Comparison of ENCODE assay signal across 8 mouse cellular contexts in the genomic region with DNA sequence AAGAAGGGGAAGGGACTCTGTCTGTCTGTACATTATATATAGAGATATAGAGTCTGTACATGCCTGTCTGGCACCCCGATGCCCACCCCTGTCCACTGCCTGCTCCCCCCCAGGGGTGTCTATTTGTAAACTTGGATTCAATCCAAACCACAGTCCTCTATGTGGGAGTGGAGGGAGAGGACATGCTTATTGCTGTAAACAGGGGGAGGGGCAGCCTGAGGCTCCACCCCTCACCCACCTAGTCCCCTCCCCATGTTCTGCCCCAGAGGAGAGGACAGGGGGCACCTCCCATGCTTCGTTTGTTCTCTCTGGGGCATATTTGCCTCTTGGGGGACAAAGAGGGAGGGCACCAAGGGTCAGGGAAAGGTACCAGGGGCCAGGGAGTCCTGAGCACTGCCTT. TPM values are rescaled to one million over a fixed set of nuclear protein-coding genes. Genes with fewer than 3 reads are reported as not detected.
A peak's percentile ranks its signal among the peaks of the same experiment; 100 is the strongest.
DNase-seq lines count a peak whose midpoint lies in the region; ATAC-seq and TF ChIP-seq lines count a peak whose summit lies in the region.

No protein-coding gene starts in this region.

- H3K9ac ChIP-seq in liver, embryonic 12.5 days, result no peak overlapping the region
- H3K9ac ChIP-seq in stomach, postnatal 0 days (ENCODE audit: low read length), result no peak overlapping the region; the same call in 1 of the 2 replicates

- intact Hi-C loops in left cerebral cortex, postnatal 25 days (cut with DNase I), result loop anchor here (5.0 to 10.0 kb wide), 2 partner anchors 360 to 543 kb away; partner anchors contain the start of genes Ash1l and Dap3

- no peak for TF ChIP-seq CTCF in lung, adult 2 months (IDR thresholded peaks at IDR 0.05; ENCODE audit: insufficient read depth, low read length)
- TF ChIP-seq CTCF in stomach, postnatal 0 days (IDR thresholded peaks at IDR 0.05; ENCODE audit: low read depth), result no peak

- DNase-seq in cerebellum, adult 11-12 months, result peak; percentile 22
- DNase-seq in cerebellum, postnatal 25 days, result no peak
- DNase-seq in liver, result no peak
- peak; percentile 57 for DNase-seq in lung, adult 2 months
- no peak for DNase-seq in stomach, postnatal 0 days (ENCODE audit: low spot score)
- DNase-seq in adrenal gland, adult (ENCODE audit: inconsistent age in 2 of 2, low spot score in 1 of 2), result no peak
- DNase-seq in left cerebral cortex, postnatal 25 days (ENCODE audit: low spot score in 2 of 2), result no peak

- no peak overlapping the region for H3K27ac ChIP-seq in liver, embryonic 12.5 days
- 0 out of 2 replicates have a peak overlapping the region, but pooled peaks have one; percentile 13 for H3K27ac ChIP-seq in stomach, postnatal 0 days (replicated peaks)

- TF ChIP-seq EP300 in stomach, postnatal 0 days (optimal IDR thresholded peaks at IDR 0.05), result no peak

- TF ChIP-seq POLR2A in lung, adult 2 months (IDR thresholded peaks at IDR 0.05; ENCODE audit: borderline replicate concordance, extremely low read depth, low read depth, low read length), result no peak

- no peaks in the 10 kb centered on the region for H3K9me3 ChIP-seq in liver, embryonic 12.5 days (replicated peaks)
- no peaks in the 10 kb centered on the region for H3K9me3 ChIP-seq in stomach, postnatal 0 days (ENCODE audit: control insufficient read depth, low read length)

- peaks cover 24% of the 10 kb centered on the region for H3K4me1 ChIP-seq in liver, embryonic 12.5 days
- H3K4me1 ChIP-seq in lung, adult 2 months (ENCODE audit: control insufficient read depth, insufficient read depth, low read length), result peaks cover 14% of the 10 kb centered on the region
- peaks cover 2% of the 10 kb centered on the region; the same call in 1 of the 2 replicates for H3K4me1 ChIP-seq in stomach, postnatal 0 days (replicated peaks; ENCODE audit: control insufficient read depth, insufficient read depth)

- 48% methylated on average over 2 of the region's 2 CpGs for WGBS in liver, embryonic 12.5 days (ENCODE audit: insufficient replicate concordance)
- WGBS in lung, adult 2 months, result 29% methylated on average over 2 of the region's 2 CpGs
- 39% methylated on average over 2 of the region's 2 CpGs for WGBS in stomach, postnatal 0 days

- ATAC-seq in liver, embryonic 12.5 days, result 0 out of 2 replicates have a peak, but pooled peaks have one; percentile 14
- ATAC-seq in stomach, postnatal 0 days (ENCODE audit: low FRiP score, low TSS enrichment), result 0 out of 2 replicates have a peak, but pooled peaks have one; percentile 3

- peaks cover 61% of the 10 kb centered on the region for H3K27me3 ChIP-seq in liver, embryonic 12.5 days (replicated peaks)
- H3K27me3 ChIP-seq in stomach, postnatal 0 days (ENCODE audit: control insufficient read depth, insufficient read depth, low read length), result no peaks in the 10 kb centered on the region

- H3K4me3 ChIP-seq in liver, embryonic 12.5 days, result no peak overlapping the region
- no peak overlapping the region for H3K4me3 ChIP-seq in lung, adult 2 months (replicated peaks; ENCODE audit: extremely low read depth, low read depth, low read length)
- no peak overlapping the region for H3K4me3 ChIP-seq in stomach, postnatal 0 days (ENCODE audit: low read depth, low read length)

- no peaks in the 10 kb centered on the region for H3K36me3 ChIP-seq in liver, embryonic 12.5 days
- H3K36me3 ChIP-seq in stomach, postnatal 0 days (ENCODE audit: control insufficient read depth, insufficient read depth, low read length), result no peaks in the 10 kb centered on the region

- H3K4me2 ChIP-seq in liver, embryonic 12.5 days, result no peak overlapping the region; the same call in 1 of the 2 replicates
- H3K4me2 ChIP-seq in stomach, postnatal 0 days (replicated peaks; ENCODE audit: low read depth), result no peak overlapping the region; the same call in 1 of the 2 replicates

RNA-seq across cellular contexts. Expression of gene Efna3, which starts 8.0 kb away (rescaled TPM):
- 0.65 and 1.0 TPM in 2 replicates for polyA plus RNA-seq in liver, embryonic 12.5 days (2016; fragmentation: Nextera tagmentation; extraction: Ambion mirVana)
- 4.1 and 20.3 TPM in 2 replicates for polyA plus RNA-seq in lung, adult 2 months (2012; rRNA removed)
- polyA plus RNA-seq in stomach, postnatal 0 days (2015; fragmentation: Nextera tagmentation; extraction: Ambion mirVana), result 25.8 and 29.2 TPM in 2 replicates
- total RNA-seq in left cerebral cortex, postnatal 25 days (2021), result 10 to 100 TPM; 51.3 to 56.8 TPM

RNA-seq across cellular contexts. Expression of gene Efna4, which starts 23.0 kb away (rescaled TPM):
- polyA plus RNA-seq in liver, embryonic 12.5 days (2016; fragmentation: Nextera tagmentation; extraction: Ambion mirVana), result 2.1 and 2.3 TPM in 2 replicates
- 7.3 and 9.3 TPM in 2 replicates for polyA plus RNA-seq in lung, adult 2 months (2012; rRNA removed)
- 8.9 and 11.7 TPM in 2 replicates for polyA plus RNA-seq in stomach, postnatal 0 days (2015; fragmentation: Nextera tagmentation; extraction: Ambion mirVana)
- total RNA-seq in left cerebral cortex, postnatal 25 days (2021), result under 1 TPM; 0.27 to 0.37 TPM

RNA-seq across cellular contexts. Expression of gene Efna1, which starts 33.8 kb away (rescaled TPM):
- 5.2 and 5.3 TPM in 2 replicates for polyA plus RNA-seq in liver, embryonic 12.5 days (2016; fragmentation: Nextera tagmentation; extraction: Ambion mirVana)
- 132 and 134 TPM in 2 replicates for polyA plus RNA-seq in lung, adult 2 months (2012; rRNA removed)
- polyA plus RNA-seq in stomach, postnatal 0 days (2015; fragmentation: Nextera tagmentation; extraction: Ambion mirVana), result 34.8 and 36.6 TPM in 2 replicates
- 1 to 10 TPM; 4.1 to 5.2 TPM for total RNA-seq in left cerebral cortex, postnatal 25 days (2021)

RNA-seq across cellular contexts. Expression of gene Adam15, which starts 35.0 kb away (rescaled TPM):
- 14.1 and 14.5 TPM in 2 replicates for polyA plus RNA-seq in liver, embryonic 12.5 days (2016; fragmentation: Nextera tagmentation; extraction: Ambion mirVana)
- polyA plus RNA-seq in lung, adult 2 months (2012; rRNA removed), result 190 and 225 TPM in 2 replicates
- 43.0 and 44.8 TPM in 2 replicates for polyA plus RNA-seq in stomach, postnatal 0 days (2015; fragmentation: Nextera tagmentation; extraction: Ambion mirVana)
- total RNA-seq in left cerebral cortex, postnatal 25 days (2021), result 100 to 1,000 TPM; 101 to 105 TPM

RNA-seq across cellular contexts. Expression of gene Slc50a1, which starts 44.4 kb away (rescaled TPM):
- polyA plus RNA-seq in liver, embryonic 12.5 days (2016; fragmentation: Nextera tagmentation; extraction: Ambion mirVana), result 19.3 and 21.6 TPM in 2 replicates
- 228 and 297 TPM in 2 replicates for polyA plus RNA-seq in lung, adult 2 months (2012; rRNA removed)
- 107 and 113 TPM in 2 replicates for polyA plus RNA-seq in stomach, postnatal 0 days (2015; fragmentation: Nextera tagmentation; extraction: Ambion mirVana)
- 10 to 100 TPM; 32.1 to 37.4 TPM for total RNA-seq in left cerebral cortex, postnatal 25 days (2021)

Comparison
In these comparisons a context has a peak if more than half of its experiments do, and no peak if none do; other contexts are left out.
1. DNase-seq: peak in cerebellum, adult 11-12 months (single experiment) and lung, adult 2 months (single experiment); none in cerebellum, postnatal 25 days (0 of 2), liver (single experiment), stomach, postnatal 0 days (single experiment), adrenal gland, adult (0 of 2) and left cerebral cortex, postnatal 25 days (0 of 2).